Mouse (Mus musculus) right cerebral cortex, adult 18-20 months (tissue): ENCODE measurements around the gene Nploc4.
"Not testable (repeated sequence)": the region's sequence is repeated elsewhere in the genome, so short reads cannot be mapped to it uniquely, and the experiment has no call there.

Experiments
- DNase-seq: peaks from one replicate; pipeline ENCODE4 v3.0.0; 2022; ENCODE audit warnings: mixed read lengths

Gene Nploc4

DNA sequence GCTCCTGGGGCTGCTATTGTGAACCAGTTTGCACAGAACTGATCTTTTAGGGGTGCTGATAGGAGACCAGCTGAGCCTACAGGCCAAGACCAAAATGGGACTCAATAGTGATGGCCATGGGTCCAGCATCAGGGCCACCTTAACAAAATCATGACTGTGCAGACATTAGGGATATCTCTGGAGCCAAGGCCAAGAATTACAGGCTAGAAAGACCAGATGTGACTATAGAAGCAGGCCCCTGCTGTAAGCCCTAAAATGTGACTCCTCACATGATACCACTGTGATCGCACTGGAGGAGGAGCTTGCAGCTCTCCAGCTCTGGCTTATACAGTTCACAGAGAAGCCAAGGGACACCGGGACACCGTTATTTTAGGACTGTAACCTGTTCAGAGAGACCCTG, 4.8 kb upstream of the Nploc4 start, which contains the start of gene Tspan10:
Gene Tspan10, plus strand, starts transcription at position 301 of the 400 bp plus-strand sequence.
- DNase-seq, result no peak

DNA sequence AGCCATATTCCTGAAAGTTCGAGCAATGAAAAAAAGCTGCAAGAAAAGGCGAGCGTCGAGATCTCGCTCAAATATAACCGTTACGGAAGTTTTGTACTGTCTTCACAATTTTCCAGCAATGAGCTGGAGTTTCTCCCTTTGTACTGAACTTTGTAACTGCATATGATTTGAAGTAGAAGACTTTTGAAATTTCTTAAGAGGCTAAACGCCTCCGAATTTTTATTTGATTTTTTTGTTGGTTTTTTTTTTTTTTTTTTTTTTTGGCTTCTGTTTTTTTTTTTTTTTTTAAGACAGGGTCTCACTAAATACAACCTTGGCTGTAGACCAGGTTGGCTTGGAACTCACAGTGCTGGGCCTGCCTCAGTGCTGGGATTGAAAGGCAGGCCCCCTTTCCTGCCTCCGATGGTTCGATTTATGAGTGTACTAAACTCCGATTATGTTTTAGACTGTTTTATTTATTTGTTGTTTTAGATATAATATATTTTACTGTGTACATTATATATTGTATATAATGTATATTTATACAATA, 413 bp upstream of the Nploc4 start:
- DNase-seq, result no peak

GRCm38 (mm10) chr11:120426727-120427126, 10.8 kb downstream of the Nploc4 start:
- no peak for DNase-seq

DNA sequence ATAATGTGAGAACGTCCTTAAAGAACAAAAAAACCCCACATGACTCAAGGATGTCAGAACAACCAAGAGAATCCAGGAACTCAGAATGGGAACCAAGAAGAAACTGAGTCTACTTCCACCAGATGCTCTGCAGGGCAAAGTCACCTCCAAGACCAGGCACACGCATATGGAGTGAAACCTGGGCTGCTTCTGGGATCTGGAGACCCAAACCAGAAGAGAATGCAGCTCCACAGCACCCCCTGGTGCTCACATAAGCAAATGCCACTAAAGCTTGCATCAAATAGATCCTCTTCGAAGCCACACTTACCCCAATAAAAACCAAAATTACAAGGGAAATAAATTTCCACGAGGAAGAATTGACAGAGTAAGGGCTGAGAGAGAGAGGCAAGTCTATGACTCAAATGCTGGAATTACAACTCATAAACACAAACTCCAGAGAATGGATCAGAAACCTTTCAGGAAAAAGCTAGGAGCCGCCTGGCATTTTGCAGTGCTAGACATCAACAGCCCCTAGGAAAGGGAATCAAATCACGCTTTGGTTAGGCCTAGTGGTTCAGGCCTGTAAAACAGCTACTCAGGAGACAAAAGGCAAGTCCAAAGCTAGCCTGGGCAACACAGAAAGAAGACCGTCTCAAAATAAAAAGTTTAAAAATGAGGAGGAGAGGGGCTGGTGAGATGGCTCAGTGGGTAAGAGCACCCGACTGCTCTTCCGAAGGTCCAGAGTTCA, 13.8 kb downstream of the Nploc4 start:
- peak; percentile 49 for DNase-seq

GRCm38 (mm10) chr11:120422651-120423568, 14.6 kb downstream of the Nploc4 start:
- DNase-seq, result no peak

DNA sequence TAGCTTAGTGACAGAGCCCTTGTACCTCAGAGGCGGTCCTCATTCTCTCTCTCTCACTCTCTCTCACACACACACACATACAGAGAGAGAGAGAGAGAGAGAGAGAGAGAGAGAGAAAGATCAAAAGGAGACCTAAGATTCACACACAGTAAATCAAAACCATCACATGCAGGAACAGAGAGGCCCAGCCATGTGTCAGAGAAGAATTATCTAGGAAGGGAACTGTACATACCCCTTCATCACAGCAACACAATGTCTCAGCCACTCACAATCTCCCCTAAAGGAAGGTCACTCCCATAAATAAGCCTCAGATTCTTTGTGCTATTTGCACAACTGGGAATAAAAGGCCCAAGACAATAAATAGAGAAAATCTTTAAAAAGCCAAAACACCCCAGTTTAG, 18.9 kb downstream of the Nploc4 start:
- no peak for DNase-seq

DNA sequence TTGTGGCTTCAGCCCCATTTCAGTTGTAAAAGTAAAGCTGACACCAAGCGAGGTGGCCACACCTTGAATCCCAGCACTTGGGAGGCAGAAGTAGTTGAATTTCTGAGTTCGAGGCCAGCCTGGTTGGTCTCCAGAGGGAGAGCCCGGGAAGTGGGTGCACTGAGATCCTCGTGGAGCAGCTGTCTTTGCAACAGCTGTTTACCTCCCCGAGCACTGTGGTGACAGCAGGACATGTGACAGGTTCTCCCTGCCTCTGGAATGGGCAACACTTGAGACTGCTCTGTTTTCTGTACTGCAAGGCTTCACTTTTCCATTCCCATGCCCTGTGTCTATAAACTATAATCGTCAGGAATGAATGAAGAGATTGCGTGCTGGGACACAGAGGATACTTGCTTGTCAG, 19.7 kb downstream of the Nploc4 start:
- DNase-seq, result no peak

- DNase-seq, result not testable (repeated sequence)
These were observed 23.9 kb downstream of the Nploc4 start for GRCm38 (mm10) chr11:120413621-120414020.

DNA sequence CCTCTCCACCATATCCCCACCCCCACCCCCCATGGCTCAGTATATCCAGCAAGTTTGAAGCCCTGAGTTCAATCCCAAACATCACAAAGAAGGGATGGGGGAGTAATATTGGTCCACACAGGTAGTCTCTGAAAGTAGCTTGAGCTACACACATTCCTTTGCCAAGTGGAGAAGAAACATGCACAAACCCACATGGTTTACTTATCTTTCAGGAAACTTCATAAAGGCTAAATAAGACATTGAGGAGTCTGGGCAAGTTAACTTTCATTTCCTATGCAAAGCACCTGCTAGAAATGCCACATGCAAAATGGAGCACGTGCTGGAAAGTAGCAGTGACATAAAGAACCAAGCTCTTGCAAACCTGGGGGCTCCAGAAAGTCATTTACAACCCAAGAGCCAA, 31.1 kb downstream of the Nploc4 start:
- no peak for DNase-seq

DNA sequence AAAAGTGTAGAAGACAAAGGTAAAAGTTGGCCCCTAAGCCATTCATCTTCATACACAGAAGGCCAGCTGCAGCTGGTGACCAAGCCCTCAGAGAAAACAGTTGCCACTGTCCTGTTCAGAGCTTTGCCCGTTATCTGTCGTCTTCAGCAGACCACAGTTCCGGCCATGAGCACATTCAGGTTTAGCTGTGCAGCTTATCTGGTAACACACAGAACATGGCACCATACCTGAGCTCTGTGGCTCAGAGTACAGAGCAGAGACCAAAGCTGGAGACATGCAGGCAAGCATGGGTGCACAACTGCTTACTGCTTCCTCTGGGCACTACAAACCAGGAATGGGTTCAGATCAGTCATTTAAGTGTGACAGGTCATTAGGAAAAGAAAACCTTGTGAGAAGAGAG, 31.6 kb downstream of the Nploc4 start:
- no peak for DNase-seq

DNA sequence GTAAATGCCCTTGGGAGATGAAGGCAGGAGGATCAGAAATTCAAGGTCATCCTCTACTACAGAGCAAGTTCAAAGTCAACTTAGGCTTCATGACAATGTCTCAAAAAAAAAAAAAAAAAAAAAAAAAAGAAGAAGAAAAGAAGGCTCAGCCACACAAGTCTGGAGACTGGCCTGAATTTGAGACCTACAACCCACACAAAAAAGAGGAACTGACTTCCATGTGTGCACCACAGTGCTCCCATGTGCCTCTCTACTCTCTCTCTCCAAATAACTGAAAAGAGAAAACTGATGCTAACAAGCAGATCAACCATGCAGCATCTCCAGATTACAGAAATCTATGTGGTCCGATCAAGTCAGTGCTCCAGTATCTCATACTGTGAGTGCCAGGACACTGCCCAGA, 32.7 kb downstream of the Nploc4 start:
- no peak for DNase-seq

DNA sequence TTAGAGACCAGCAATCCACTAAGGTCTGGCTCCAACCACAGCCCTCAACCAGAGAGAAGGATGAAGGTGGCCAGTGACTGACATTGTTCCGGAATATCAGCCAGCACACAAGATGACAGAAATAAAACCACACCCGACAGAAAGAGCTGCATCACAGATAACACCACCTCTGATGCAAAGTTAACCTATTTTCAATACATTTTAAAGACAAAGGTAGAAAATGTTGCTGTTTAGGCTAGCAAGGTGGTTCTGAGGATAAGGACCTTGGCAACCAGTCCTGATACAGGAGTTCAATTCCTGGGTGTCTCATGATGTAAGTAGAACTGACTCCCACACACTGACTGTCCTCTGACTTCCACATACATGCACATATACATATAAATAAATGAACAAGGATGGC, 38.2 kb downstream of the Nploc4 start:
- DNase-seq, result no peak

- DNase-seq, result no peak
These were observed 39.9 kb downstream of the Nploc4 start for GRCm38 (mm10) chr11:120397602-120398001.

DNA sequence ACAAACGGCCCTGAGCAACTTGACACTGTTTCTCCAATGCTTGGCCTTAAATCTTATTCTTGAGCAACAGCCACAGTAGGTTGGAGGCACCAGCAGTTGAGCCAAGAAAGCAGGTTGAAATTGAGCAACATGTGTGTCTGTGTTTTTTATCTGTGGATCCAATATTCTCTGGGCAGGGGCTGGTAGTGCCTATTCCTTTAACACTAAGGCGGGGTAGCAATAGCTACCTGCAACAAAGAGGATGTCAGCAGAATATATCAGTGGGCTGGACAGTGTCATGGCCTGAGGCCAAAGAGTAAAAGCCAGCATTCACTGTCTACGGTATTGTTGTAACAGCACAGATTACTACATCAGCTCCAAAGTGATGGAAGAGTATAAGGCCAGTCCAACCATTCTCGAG, 41.8 kb downstream of the Nploc4 start:
- no peak for DNase-seq

DNA sequence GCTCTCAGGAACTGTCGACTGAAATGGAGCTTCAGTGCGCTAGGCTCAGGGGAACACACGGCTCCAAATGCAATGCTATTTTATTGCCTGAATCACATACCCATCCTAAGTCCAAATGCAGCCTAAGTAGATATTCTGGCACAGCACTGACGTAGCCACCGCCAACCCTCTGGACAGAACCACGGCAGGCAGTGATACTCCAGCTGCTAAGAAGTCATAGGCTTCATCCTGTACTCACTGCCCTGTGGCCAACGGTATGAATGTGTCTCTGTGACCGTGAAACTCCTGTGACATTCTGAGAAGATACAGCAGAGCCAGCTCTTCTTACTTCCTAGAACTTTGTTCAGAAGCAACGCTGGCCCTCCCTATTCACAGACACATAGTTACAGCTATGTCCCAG, 48.9 kb downstream of the Nploc4 start:
- no peak for DNase-seq

- no peak for DNase-seq
These were observed 50.4 kb downstream of the Nploc4 start for GRCm38 (mm10) chr11:120387157-120387556.

GRCm38 (mm10) chr11:120386632-120387031, 50.9 kb downstream of the Nploc4 start:
- no peak for DNase-seq

DNA sequence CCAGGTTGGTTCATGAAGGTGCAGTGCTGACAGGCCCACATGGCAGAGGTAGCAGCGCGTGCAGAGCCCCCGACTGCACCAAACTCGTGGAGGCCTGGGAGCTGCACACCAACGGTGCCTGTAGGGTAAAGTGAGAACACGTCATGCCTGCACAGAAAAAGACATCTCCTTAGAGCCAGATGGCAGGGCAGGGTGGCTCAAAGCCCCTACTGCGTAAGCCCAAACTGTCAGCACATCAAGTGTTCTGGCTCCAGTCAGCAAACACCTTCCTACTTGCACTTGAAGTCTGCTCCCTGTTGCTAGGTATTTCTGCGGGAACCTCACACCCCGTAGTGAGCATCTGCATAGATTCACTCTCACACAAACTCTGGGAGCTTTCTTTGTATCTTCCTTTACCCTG, 55.0 kb downstream of the Nploc4 start:
- DNase-seq, result peak; percentile 63

DNA sequence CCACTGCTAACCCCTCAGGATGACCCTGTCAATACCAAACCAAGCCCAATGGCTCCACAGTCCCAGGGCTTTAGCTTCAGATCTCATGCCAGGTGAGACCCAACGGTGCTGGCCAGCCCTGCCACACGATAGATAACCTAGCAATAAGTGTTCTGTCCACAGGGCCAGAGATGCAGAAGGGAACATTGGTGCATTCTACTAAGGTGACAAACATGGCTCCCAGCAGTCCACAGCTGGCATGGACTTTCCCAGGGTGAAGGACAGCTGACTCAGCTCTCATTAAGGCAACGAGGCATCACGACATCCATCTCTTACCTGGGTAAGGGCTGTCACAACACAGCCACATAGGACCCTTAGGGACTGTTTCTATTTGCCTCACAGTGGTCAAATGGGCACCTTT, 56.4 kb downstream of the Nploc4 start:
- no peak for DNase-seq

DNA sequence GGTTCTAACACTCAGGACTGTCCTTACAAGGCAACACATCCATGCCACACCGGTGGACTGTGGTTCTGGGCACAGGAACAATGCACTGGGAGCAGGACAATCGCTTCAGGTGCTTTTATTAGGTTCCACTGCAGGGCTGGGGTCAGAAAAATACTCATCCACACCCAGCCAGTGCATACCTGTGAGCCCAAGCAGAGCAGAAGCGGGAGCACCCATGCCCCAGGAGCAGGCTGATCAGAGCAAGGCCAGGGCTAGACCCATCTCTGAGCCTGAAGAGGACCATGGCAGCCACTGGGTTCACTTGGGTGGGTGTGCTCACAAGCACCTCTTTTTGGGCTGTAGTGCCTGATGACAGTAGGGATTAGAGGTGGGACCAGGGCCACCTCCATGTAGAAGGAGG, 57.2 kb downstream of the Nploc4 start:
- no peak for DNase-seq

DNA sequence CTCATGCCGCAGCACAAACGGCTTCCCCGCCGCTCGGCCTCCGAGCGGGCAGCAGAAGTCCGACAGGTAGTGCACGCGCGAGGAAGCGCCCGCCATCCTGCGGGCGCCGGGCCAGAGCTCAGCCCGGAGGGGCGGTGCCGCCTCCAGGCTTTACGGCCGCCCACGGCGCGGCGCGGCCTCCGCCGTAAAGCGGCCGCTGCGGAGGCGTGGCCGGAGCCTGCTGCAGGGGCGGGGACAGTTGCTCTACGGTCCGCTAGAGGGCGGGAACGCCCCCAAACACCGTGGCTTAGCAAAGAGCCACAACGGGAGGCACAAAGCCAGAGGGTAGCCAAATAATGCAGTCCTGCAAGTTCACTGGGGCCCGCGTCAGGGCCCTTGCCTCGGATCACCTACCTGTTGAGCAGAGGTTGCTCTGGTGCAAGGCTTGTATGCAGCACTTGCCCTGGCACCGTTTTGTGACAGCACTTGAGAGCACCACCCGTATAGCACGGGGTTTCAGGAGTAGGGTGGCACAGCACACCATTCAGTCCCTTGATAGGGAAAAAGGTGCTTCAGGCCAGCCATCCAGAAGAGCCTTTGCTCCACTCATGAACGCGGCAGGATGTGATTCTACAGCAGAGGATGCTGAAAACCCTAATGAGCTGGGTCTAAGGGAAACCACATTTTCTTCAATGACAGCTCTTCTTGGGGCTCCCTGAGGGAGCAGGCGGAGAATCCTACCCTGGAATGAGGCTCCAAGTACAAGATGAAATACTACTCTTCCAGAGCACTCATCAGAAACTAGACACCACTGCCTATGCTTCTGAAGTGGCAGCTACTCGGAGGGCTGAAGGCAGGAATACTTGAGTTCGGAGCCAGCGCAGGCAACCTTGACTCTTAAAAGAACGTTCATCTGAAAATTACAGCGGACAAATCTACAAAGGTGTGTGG, 58.6 kb downstream of the Nploc4 start, which contains the start of gene Faap100:
Gene Faap100, minus strand, starts transcription at position 154 of the 930 bp plus-strand sequence.
- peak; percentile 83 for DNase-seq

DNA sequence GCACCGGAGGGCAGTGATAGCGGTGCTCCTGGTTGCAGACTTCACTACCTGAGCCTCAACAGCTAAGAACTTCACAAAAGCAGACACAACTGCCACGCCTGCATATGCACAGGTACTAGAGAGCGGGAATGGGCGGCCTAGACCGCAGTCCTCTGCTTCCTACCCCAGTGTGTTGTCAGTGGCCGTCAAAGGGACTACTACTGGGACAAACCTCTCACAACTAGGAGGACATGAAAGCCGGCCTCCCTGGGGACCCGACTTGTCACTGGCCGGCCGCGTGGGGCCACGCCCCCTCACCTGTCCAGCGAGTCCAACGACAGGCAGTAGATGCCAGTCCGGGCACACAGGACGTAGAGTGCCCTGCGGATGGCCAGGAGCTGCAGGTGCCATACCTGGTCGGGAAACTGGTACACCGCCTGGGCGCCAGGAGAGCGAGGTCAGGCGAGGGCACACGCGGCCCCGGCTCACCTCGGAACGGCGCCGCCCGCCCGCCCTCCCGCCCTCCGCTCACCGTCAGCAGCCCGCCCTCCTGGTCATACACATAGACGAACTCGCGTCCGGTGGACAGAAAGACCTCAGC, 59.4 kb downstream of the Nploc4 start:
- DNase-seq, result no peak
